Mouse (Mus musculus) frontal cortex, postnatal 25 days (tissue): ENCODE results near the gene Ptrh2.
A peak's percentile ranks its signal among the peaks of the same experiment; 100 is the strongest.

Experiments used
- DNase-seq, 2 experiments: peaks; one replicate each; pipeline ENCODE4 v3.0.0; 2022; ENCODE audit warnings: low spot score in 2 of 2

The Ptrh2 gene

GRCm38 (mm10) chr11:86683395-86684125 lies at the start of gene Ptrh2, which contains the start of gene Vmp1:
TSS of gene Ptrh2 (plus strand) at chr11:86683985.
TSS of gene Vmp1 (minus strand) at chr11:86683836.
- DNase-seq, result peak; percentile 83 to 84

- DNase-seq, result no peak
Measured at GRCm38 (mm10) chr11:86634396-86634795, 49.4 kb upstream of the Ptrh2 start.

DNA sequence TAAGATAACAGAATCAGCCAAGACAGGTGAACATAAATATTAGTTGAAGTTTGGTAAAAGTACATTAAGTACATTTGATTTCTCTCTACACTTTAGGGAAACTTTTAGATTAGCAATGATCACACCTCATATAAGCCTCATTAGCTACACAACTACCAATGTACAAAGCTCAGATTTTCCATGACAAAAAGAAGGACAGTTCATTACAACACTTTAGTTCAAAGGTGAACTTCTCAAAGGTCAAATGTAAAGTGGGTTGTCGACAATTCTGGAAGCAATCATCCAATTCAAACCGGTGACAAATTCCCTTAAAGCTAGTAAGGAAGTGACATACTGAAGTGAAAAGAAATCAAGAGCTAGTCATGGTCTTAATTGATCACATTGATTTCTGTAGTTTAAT lies 46.1 kb upstream of the Ptrh2 start:
- DNase-seq, result no peak

DNA sequence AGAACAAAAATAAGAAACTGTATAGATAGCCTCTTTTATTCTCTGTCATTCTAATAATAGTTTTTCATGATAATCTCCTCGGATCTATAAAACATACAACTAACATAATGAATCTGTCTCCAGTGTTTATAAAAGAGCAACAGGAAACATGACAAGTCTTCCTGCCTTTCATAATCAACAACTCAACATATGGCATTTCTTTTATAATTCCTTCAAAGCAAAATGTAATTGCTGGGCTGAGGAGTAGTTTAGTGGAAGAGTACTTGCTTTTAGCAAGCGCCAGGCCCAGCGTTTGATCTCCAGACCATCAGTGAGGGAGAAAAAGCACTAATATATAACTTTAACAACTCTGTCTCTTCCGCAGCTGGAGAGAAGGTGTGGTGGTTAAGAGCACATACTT lies 42.1 kb upstream of the Ptrh2 start:
- DNase-seq, result no peak

DNA sequence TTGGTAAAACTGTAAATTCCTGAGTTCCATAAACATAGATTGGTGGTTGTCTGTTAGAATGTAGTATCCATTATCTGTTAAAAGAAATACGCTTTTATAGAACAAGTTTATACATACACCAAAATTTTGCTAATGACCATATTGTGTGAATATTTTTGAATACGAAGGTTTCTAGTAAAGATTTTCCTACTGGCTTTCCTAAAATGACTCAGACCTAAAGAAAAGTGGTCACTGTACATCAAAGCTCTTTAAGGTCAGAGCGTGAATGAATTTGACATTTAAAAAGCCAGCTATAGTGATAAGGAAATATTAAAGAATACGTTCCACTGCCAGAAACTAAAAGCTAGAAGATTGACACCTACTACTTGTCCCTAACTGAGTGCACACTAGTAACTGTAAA lies 39.2 kb upstream of the Ptrh2 start:
- DNase-seq, result no peak

GRCm38 (mm10) chr11:86646136-86646834 lies 37.5 kb upstream of the Ptrh2 start:
- no peak for DNase-seq

GRCm38 (mm10) chr11:86646885-86647459 lies 36.8 kb upstream of the Ptrh2 start:
- no peak for DNase-seq

GRCm38 (mm10) chr11:86647706-86648447 lies 35.9 kb upstream of the Ptrh2 start:
- no peak for DNase-seq

DNA sequence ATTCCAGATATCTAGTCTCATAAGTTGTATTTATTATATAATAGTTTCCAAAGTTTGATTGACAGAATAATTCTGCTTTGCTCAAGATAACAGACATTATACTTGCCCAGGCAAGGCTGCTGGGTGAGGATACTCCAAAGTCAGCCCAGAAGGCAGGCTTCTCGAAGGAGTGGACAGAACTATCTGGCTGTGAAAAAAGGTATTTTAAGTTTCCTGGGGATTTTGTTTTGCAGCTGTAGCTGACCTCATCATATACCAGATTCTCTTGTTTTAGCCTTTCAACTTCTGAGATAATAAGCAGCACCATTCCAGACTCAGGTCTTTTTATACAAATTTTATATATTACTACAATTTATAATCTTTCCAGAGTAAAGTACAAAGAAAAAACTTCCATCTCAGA lies 34.2 kb upstream of the Ptrh2 start:
- no peak for DNase-seq

GRCm38 (mm10) chr11:86650676-86651075 lies 33.1 kb upstream of the Ptrh2 start:
- no peak for DNase-seq

DNA sequence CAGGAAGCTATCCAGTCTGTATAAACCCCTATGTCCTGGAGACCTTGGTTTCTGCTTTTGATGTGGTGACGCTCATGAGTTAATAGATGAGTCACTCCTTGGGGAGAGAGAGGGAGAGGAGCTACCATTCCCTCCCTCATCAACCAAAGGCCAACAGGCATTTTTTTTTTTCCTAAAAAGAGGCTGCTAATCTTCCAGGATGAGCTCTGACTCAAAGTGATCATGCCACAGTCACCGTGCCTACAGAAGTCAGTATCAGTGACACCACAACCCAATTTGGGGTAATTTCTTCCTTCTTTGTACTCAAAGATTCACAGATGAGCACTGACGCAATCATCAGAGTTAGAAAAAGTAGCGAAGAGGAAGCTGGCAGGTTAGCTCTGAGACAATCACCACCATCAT lies 31.2 kb upstream of the Ptrh2 start:
- DNase-seq, result no peak

DNA sequence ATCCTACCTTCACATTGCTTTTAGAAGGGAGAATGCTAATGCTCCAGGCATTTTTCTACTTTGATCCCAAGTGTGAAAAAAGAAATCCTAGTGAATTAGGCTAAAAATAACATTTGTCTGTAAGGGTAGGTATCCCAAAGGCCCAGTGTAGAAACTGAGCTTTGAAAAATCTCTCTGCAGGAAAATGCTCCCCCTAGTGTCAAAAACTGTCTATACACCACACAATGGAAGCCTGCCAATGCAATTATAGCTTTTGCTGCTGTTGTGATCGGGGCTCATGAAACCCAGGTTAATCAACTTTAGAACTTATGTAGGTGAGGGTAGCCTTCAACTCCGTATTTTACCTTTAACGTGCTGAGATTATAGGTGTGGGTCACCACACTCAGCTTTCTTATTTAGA lies 30.3 kb upstream of the Ptrh2 start:
- DNase-seq, result peak in 1 of 2 experiments; percentile 26

DNA sequence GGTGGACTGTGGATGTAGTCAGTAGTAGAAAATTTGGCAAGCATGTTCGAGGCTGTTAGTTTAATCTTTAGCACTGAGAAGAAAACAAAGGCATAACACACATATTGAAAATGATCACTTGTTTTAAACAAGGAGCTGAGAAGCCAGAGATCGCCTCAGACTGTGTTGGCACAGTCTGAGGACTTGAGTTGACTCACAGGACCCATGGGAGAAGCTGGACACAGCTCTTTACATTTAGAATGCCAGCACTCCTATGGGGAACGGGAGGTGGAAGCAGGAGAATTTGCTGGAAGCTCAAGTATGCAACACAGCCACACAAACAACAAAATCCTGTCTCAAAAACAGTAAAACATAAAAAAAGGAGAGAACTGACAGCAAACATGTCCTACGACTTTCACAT lies 29.7 kb upstream of the Ptrh2 start:
- DNase-seq, result no peak

- DNase-seq, result no peak
Measured at GRCm38 (mm10) chr11:86655671-86656070, 28.1 kb upstream of the Ptrh2 start.

- DNase-seq, result no peak
Measured at GRCm38 (mm10) chr11:86656849-86657567, 26.8 kb upstream of the Ptrh2 start.

DNA sequence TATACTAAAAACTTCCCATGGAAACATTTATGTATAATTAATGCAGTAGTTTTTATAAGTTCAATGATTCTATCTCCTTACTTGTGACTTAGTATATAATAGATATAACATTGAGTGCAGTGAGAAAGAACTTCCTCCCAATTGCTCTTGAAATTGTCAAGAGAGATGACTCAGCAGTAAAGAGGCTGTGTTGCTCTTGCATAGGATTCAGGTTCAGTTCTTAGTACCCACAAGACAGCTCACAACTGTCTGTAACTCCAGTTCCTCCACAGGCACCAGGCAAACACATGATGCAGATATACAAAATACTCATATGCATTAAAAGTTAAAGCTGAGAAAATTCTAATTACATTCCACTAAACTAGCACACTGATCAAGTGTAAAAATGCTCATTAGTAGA lies 25.9 kb upstream of the Ptrh2 start:
- no peak for DNase-seq

DNA sequence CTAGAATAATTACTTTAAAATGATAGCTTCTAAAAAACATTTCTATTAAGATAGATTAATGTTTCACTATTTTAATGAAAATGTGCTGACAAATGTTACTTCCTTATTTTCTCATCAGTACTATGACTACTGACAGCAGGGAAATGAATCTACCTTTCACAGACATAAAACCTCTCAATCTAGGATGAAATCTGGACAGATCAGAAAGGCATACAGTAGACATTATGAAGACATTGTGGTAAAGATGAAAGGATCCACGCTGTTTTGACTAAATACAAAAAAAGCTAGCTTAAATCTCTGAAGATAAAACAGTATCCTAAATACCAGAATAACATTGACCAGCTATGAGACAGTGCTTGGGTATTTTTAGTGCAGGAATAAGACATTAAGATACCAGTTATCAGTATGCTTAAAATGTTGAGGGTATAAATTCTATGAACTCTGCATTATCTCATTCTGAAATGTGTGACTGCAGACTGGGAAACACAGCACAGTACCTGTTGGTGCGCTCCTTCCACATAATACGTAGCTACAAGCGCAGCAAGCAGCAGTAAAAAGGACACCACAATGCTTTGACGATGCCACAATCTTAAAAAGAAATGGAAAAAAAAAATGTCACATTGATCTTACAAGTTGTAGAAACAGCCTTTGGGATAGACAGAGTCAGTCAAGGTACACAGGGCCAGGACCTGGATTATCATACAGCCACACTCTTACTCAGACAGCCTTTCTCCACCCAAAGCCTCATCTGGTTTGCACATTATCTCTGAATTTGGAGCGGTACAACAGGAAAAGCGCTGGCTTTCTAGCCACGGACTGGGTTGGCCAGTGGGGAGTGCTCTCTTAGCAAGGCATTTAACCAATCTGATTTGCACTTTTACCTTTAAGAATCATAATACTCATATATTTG lies 20.5 kb upstream of the Ptrh2 start:
- DNase-seq, result no peak

GRCm38 (mm10) chr11:86663977-86664376 lies 19.8 kb upstream of the Ptrh2 start:
- no peak for DNase-seq

GRCm38 (mm10) chr11:86664406-86664805 lies 19.4 kb upstream of the Ptrh2 start:
- no peak for DNase-seq

GRCm38 (mm10) chr11:86667553-86667952 lies 16.2 kb upstream of the Ptrh2 start:
- DNase-seq, result no peak

GRCm38 (mm10) chr11:86668169-86668568 lies 15.6 kb upstream of the Ptrh2 start:
- DNase-seq, result no peak
